Mouse (Mus musculus): Measurements from ENCODE around the gene Plekhs1.

Gene Plekhs1

DNA sequence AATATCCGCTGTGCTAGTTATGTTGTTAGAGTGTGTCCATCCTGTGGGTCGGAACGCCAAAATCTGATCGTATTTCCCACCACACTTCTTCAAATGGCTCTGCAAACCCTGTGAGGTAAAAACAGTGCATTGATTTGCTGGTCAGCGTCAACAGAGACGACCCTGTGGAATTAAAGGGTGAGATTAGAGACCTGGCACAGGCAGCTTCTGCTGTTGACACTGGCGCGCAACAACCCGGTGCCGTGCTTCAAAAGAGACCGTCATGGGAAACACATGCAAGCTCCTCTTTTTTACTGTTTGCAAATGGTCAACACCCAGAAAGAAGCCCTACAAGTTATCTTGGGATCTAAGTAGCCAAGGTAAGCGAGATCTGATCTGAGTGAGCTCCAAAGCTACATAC lies 69.8 kb downstream of the Plekhs1 start:
- DNase-seq: no peak

- DNase-seq: no peak
Observed at GRCm38 (mm10) chr19:56533291-56534071, 72.0 kb downstream of the Plekhs1 start.

- DNase-seq: no peak
Observed at GRCm38 (mm10) chr19:56534337-56534736, 72.9 kb downstream of the Plekhs1 start.

GRCm38 (mm10) chr19:56535064-56535463 lies 73.6 kb downstream of the Plekhs1 start:
- DNase-seq: no peak

GRCm38 (mm10) chr19:56535765-56536164 lies 74.3 kb downstream of the Plekhs1 start:
- DNase-seq: no peak
